Mouse (Mus musculus): ENCODE data around the gene Bmpr1b. TPM values are rescaled to one million over a fixed set of nuclear protein-coding genes. Genes with fewer than 3 reads are reported as not detected.

The Bmpr1b gene
- polyA plus RNA-seq, 1 experiment from 2014 or later = 10.7 TPM

- no peak; the same call in 1 of the 2 replicates for ATAC-seq (replicated peaks; ENCODE audit: low FRiP score)
- Histone ChIP-seq H3K4me3 (ENCODE audit: low read depth, low read length) (no peak overlapping the region), H3K36me3 (ENCODE audit: control insufficient read depth, insufficient read depth, low read length) (no peaks in the 10 kb centered on the region), H3K4me2 (ENCODE audit: low read depth, low read length, severe bottlenecking) (no peak overlapping the region), H3K9ac (ENCODE audit: low read length) (no peak overlapping the region), H3K27me3 (ENCODE audit: control insufficient read depth, insufficient read depth, low read length) (no peaks in the 10 kb centered on the region), H3K4me1 (replicated peaks; ENCODE audit: control insufficient read depth, insufficient read depth, low read length) (0 out of 2 replicates have a peak, but pooled peaks cover 2% of the 10 kb centered on the region), H3K27ac (ENCODE audit: low read depth, low read length) (no peak overlapping the region), H3K9me3 (ENCODE audit: control insufficient read depth, low read length) (no peaks in the 10 kb centered on the region)
- DNase-seq (ENCODE audit: low spot score) = no peak
- WGBS = 82% methylated on average over 10 of the region's 10 CpGs
These were observed 296.7 kb downstream of the Bmpr1b start for GRCm38 (mm10) chr3:141872337-141873042.

- H3K4me3 ChIP-seq (ENCODE audit: low read depth, low read length) = no peak overlapping the region
- H3K4me2 ChIP-seq (ENCODE audit: low read depth, low read length, severe bottlenecking) = no peak overlapping the region
- DNase-seq (ENCODE audit: low spot score) (no peak), ATAC-seq (replicated peaks; ENCODE audit: low FRiP score) (no peak)
- H3K9me3 ChIP-seq (ENCODE audit: control insufficient read depth, low read length) = no peaks in the 10 kb centered on the region
- H3K27ac ChIP-seq (ENCODE audit: low read depth, low read length) = no peak overlapping the region
- H3K9ac ChIP-seq (ENCODE audit: low read length) = no peak overlapping the region
- H3K4me1 ChIP-seq (replicated peaks; ENCODE audit: control insufficient read depth, insufficient read depth, low read length) = 0 out of 2 replicates have a peak, but pooled peaks cover 2% of the 10 kb centered on the region
- WGBS = 84% methylated on average over 3 of the region's 3 CpGs
- no peaks in the 10 kb centered on the region for H3K36me3 ChIP-seq (ENCODE audit: control insufficient read depth, insufficient read depth, low read length)
- H3K27me3 ChIP-seq (ENCODE audit: control insufficient read depth, insufficient read depth, low read length) = no peaks in the 10 kb centered on the region
These were observed 297.4 kb downstream of the Bmpr1b start for GRCm38 (mm10) chr3:141871805-141872204.

- no peak overlapping the region for H3K9ac ChIP-seq (ENCODE audit: low read length)
- no peaks in the 10 kb centered on the region for H3K36me3 ChIP-seq (ENCODE audit: control insufficient read depth, insufficient read depth, low read length)
- no peak overlapping the region for H3K4me2 ChIP-seq (ENCODE audit: low read depth, low read length, severe bottlenecking)
- H3K9me3 ChIP-seq (ENCODE audit: control insufficient read depth, low read length) = no peaks in the 10 kb centered on the region
- H3K4me1 ChIP-seq (replicated peaks; ENCODE audit: control insufficient read depth, insufficient read depth, low read length) = no peaks in the 10 kb centered on the region
- no peak overlapping the region for H3K27ac ChIP-seq (ENCODE audit: low read depth, low read length)
- no peak overlapping the region for H3K4me3 ChIP-seq (ENCODE audit: low read depth, low read length)
- ATAC-seq (replicated peaks; ENCODE audit: low FRiP score) (peak; percentile 90), DNase-seq (ENCODE audit: low spot score) (peak; percentile 75)
- WGBS = 23% methylated on average over 13 of the region's 13 CpGs
- no peaks in the 10 kb centered on the region for H3K27me3 ChIP-seq (ENCODE audit: control insufficient read depth, insufficient read depth, low read length)
These were observed 306.3 kb downstream of the Bmpr1b start for GRCm38 (mm10) chr3:141862816-141863461.

GRCm38 (mm10) chr3:141857123-141857522 is 312.1 kb downstream of the Bmpr1b start:
- H3K4me2 ChIP-seq (ENCODE audit: low read depth, low read length, severe bottlenecking) = no peak overlapping the region
- H3K27ac ChIP-seq (ENCODE audit: low read depth, low read length) = no peak overlapping the region
- no peaks in the 10 kb centered on the region for H3K9me3 ChIP-seq (ENCODE audit: control insufficient read depth, low read length)
- ATAC-seq (replicated peaks; ENCODE audit: low FRiP score) (no peak), DNase-seq (ENCODE audit: low spot score) (no peak)
- H3K4me1 ChIP-seq (replicated peaks; ENCODE audit: control insufficient read depth, insufficient read depth, low read length) = no peaks in the 10 kb centered on the region
- WGBS = 95% methylated on average over 8 of the region's 8 CpGs
- no peaks in the 10 kb centered on the region for H3K27me3 ChIP-seq (ENCODE audit: control insufficient read depth, insufficient read depth, low read length)
- H3K4me3 ChIP-seq (ENCODE audit: low read depth, low read length) = no peak overlapping the region
- H3K36me3 ChIP-seq (ENCODE audit: control insufficient read depth, insufficient read depth, low read length) = no peaks in the 10 kb centered on the region; the same call in 1 of the 2 replicates
- no peak overlapping the region for H3K9ac ChIP-seq (ENCODE audit: low read length)

GRCm38 (mm10) chr3:141854339-141854738 is 314.9 kb downstream of the Bmpr1b start:
- no peak for DNase-seq (ENCODE audit: low spot score)
- H3K9me3 ChIP-seq (ENCODE audit: control insufficient read depth, low read length) = no peaks in the 10 kb centered on the region
- no peak overlapping the region for H3K4me3 ChIP-seq (ENCODE audit: low read depth, low read length)
- no peak overlapping the region for H3K27ac ChIP-seq (ENCODE audit: low read depth, low read length)
- no peaks in the 10 kb centered on the region for H3K27me3 ChIP-seq (ENCODE audit: control insufficient read depth, insufficient read depth, low read length)
- H3K4me1 ChIP-seq (replicated peaks; ENCODE audit: control insufficient read depth, insufficient read depth, low read length) = no peaks in the 10 kb centered on the region
- H3K9ac ChIP-seq (ENCODE audit: low read length) = no peak overlapping the region
- H3K4me2 ChIP-seq (ENCODE audit: low read depth, low read length, severe bottlenecking) = no peak overlapping the region
- no peaks in the 10 kb centered on the region; the same call in 1 of the 2 replicates for H3K36me3 ChIP-seq (ENCODE audit: control insufficient read depth, insufficient read depth, low read length)
- no peak for ATAC-seq (replicated peaks; ENCODE audit: low FRiP score)
- whole genome bisulfite sequencing = 82% methylated on average over 4 of the region's 4 CpGs

GRCm38 (mm10) chr3:141850141-141850540 is 319.1 kb downstream of the Bmpr1b start:
- WGBS = 78% methylated on average over 7 of the region's 7 CpGs
- Histone ChIP-seq H3K27me3 (ENCODE audit: control insufficient read depth, insufficient read depth, low read length) (no peaks in the 10 kb centered on the region), H3K9me3 (ENCODE audit: control insufficient read depth, low read length) (no peaks in the 10 kb centered on the region), H3K9ac (ENCODE audit: low read length) (no peak overlapping the region), H3K36me3 (ENCODE audit: control insufficient read depth, insufficient read depth, low read length) (no peaks in the 10 kb centered on the region), H3K4me2 (ENCODE audit: low read depth, low read length, severe bottlenecking) (no peak overlapping the region), H3K27ac (ENCODE audit: low read depth, low read length) (no peak overlapping the region), H3K4me3 (ENCODE audit: low read depth, low read length) (no peak overlapping the region), H3K4me1 (replicated peaks; ENCODE audit: control insufficient read depth, insufficient read depth, low read length) (no peaks in the 10 kb centered on the region)
- DNase-seq (ENCODE audit: low spot score) = no peak
- no peak for ATAC-seq (replicated peaks; ENCODE audit: low FRiP score)

GRCm38 (mm10) chr3:141849206-141849605 is 320.0 kb downstream of the Bmpr1b start:
- DNase-seq (ENCODE audit: low spot score) (no peak), ATAC-seq (replicated peaks; ENCODE audit: low FRiP score) (no peak)
- H3K4me1 ChIP-seq (replicated peaks; ENCODE audit: control insufficient read depth, insufficient read depth, low read length) = no peaks in the 10 kb centered on the region
- no peaks in the 10 kb centered on the region for H3K36me3 ChIP-seq (ENCODE audit: control insufficient read depth, insufficient read depth, low read length)
- H3K27ac ChIP-seq (ENCODE audit: low read depth, low read length) = no peak overlapping the region
- no peak overlapping the region for H3K4me2 ChIP-seq (ENCODE audit: low read depth, low read length, severe bottlenecking)
- H3K9me3 ChIP-seq (ENCODE audit: control insufficient read depth, low read length) = no peaks in the 10 kb centered on the region
- no peak overlapping the region for H3K9ac ChIP-seq (ENCODE audit: low read length)
- 26% methylated on average over 1 of the region's 1 CpGs for WGBS
- H3K4me3 ChIP-seq (ENCODE audit: low read depth, low read length) = no peak overlapping the region
- no peaks in the 10 kb centered on the region for H3K27me3 ChIP-seq (ENCODE audit: control insufficient read depth, insufficient read depth, low read length)

GRCm38 (mm10) chr3:141838864-141839263 is 330.4 kb downstream of the Bmpr1b start:
- Histone ChIP-seq H3K4me2 (ENCODE audit: low read depth, low read length, severe bottlenecking) (no peak overlapping the region), H3K27me3 (ENCODE audit: control insufficient read depth, insufficient read depth, low read length) (no peaks in the 10 kb centered on the region), H3K9ac (ENCODE audit: low read length) (no peak overlapping the region), H3K9me3 (ENCODE audit: control insufficient read depth, low read length) (no peaks in the 10 kb centered on the region), H3K36me3 (ENCODE audit: control insufficient read depth, insufficient read depth, low read length) (no peaks in the 10 kb centered on the region), H3K27ac (ENCODE audit: low read depth, low read length) (no peak overlapping the region), H3K4me1 (replicated peaks; ENCODE audit: control insufficient read depth, insufficient read depth, low read length) (no peaks in the 10 kb centered on the region), H3K4me3 (ENCODE audit: low read depth, low read length) (no peak overlapping the region)
- WGBS = 43% methylated on average over 7 of the region's 7 CpGs
- ATAC-seq (replicated peaks; ENCODE audit: low FRiP score) = peak; percentile 65; the same call in 1 of the 2 replicates
- no peak for DNase-seq (ENCODE audit: low spot score)
